Mouse (Mus musculus): Measurements from ENCODE around the gene Mlycd. TPM values are rescaled to one million over a fixed set of nuclear protein-coding genes. Genes with fewer than 3 reads are reported as not detected.

The Mlycd gene
- polyA plus RNA-seq, 1 experiment from 2014 or later, result 15.0 TPM

GRCm38 (mm10) chr8:119413605-119414004, 18.9 kb downstream of the Mlycd start:
- H3K27me3 ChIP-seq (ENCODE audit: control insufficient read depth, insufficient read depth, low read depth, low read length), result no peaks in the 10 kb centered on the region
- ATAC-seq, result no peak
- H3K4me1 ChIP-seq (ENCODE audit: control insufficient read depth, insufficient read depth, low read length), result 0 out of 2 replicates have a peak, but pooled peaks cover 2% of the 10 kb centered on the region
- 85% methylated on average over 10 of the region's 10 CpGs for WGBS
- H3K9me3 ChIP-seq (replicated peaks; ENCODE audit: control insufficient read depth, low read length, poor library complexity, severe bottlenecking), result no peaks in the 10 kb centered on the region
- no peak overlapping the region for H3K4me3 ChIP-seq (ENCODE audit: low read depth, low read length)
- no peak overlapping the region for H3K27ac ChIP-seq (ENCODE audit: low read length)
- peaks cover 25% of the 10 kb centered on the region for H3K36me3 ChIP-seq (ENCODE audit: control insufficient read depth, insufficient read depth, low read length)
- H3K9ac ChIP-seq (ENCODE audit: low read depth, low read length), result no peak overlapping the region
- no peak overlapping the region for H3K4me2 ChIP-seq (ENCODE audit: low read length)

GRCm38 (mm10) chr8:119420318-119420717, 25.6 kb downstream of the Mlycd start:
- no peak for ATAC-seq
- no peaks in the 10 kb centered on the region for H3K27me3 ChIP-seq (ENCODE audit: control insufficient read depth, insufficient read depth, low read depth, low read length)
- no peak overlapping the region for H3K4me2 ChIP-seq (ENCODE audit: low read length)

DNA sequence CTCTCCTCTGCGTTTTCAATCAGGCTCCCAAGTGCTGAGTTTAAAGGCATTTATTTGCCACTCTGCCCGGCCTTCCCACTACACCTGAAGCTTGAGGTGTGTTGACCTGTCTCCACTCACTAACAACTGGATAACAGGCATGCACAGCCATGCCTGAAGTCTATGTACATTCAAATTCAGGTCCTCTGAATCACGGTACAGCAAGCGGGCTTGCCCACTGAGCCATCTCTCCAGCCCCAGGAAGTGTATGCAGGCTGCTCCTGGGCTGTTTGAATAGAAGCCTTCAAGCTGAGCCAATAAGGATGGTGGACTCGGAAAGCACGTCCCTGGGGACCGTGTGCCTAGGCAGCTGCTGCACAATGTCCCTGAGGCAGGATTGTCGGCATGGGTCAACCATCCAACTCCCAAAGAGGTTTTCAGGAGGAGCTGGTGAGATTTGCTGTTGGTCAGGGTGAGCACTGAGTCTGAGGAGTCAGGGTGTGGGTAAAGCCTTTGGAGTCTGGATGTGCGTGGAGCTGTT, 27.0 kb downstream of the Mlycd start:
- ATAC-seq, result no peak
- WGBS, result 51% methylated on average over 9 of the region's 9 CpGs

More at GRCm38 (mm10) chr8:119420318-119420717, 25.6 kb downstream of the Mlycd start:
- Histone ChIP-seq H3K36me3 (ENCODE audit: control insufficient read depth, insufficient read depth, low read length) (no peaks in the 10 kb centered on the region), H3K4me3 (ENCODE audit: low read depth, low read length) (no peak overlapping the region), H3K4me1 (ENCODE audit: control insufficient read depth, insufficient read depth, low read length) (no peaks in the 10 kb centered on the region), H3K9me3 (replicated peaks; ENCODE audit: control insufficient read depth, low read length, poor library complexity, severe bottlenecking) (no peaks in the 10 kb centered on the region), H3K27ac (ENCODE audit: low read length) (no peak overlapping the region), H3K9ac (ENCODE audit: low read depth, low read length) (no peak overlapping the region)
- 70% methylated on average over 7 of the region's 7 CpGs for WGBS

DNA sequence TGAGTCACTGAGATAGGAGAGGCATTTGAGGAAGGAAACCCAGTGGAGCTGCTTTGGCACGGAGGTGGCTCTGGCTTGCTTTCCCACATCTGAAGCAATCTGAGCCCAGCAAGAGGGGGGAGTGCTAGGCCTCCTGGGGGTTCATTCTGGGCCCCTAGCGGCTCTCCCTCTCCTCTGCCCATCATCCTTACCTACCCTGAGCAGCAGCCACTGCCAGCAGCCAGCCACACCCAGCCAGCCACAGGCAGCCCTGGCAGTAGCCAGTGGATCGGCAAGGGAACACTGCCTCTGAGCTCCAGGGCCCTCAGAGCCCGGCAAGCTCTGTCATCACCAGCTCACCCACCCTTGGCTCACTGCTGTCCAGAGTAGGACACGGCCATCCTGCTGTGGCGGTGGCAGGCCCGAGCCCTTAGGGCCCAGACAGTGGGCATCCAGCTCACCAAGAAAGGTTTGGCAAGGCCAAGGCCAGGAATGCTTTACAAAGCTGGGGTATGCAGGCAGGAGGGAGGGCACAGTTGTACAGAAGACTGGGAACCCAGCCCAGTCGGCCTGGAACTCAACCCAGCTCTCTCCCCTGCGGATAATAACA, 27.5 kb downstream of the Mlycd start:
- 59% methylated on average over 9 of the region's 9 CpGs for WGBS

More for the DNA sequence above, 27.0 kb downstream of the Mlycd start:
- Histone ChIP-seq H3K9me3 (replicated peaks; ENCODE audit: control insufficient read depth, low read length, poor library complexity, severe bottlenecking) (no peaks in the 10 kb centered on the region), H3K4me2 (ENCODE audit: low read length) (no peak overlapping the region), H3K27me3 (ENCODE audit: control insufficient read depth, insufficient read depth, low read depth, low read length) (no peaks in the 10 kb centered on the region), H3K4me3 (ENCODE audit: low read depth, low read length) (no peak overlapping the region), H3K4me1 (ENCODE audit: control insufficient read depth, insufficient read depth, low read length) (no peaks in the 10 kb centered on the region), H3K27ac (ENCODE audit: low read length) (no peak overlapping the region), H3K36me3 (ENCODE audit: control insufficient read depth, insufficient read depth, low read length) (no peaks in the 10 kb centered on the region), H3K9ac (ENCODE audit: low read depth, low read length) (no peak overlapping the region)

GRCm38 (mm10) chr8:119423631-119424141, 29.0 kb downstream of the Mlycd start:
- H3K9me3 ChIP-seq (replicated peaks; ENCODE audit: control insufficient read depth, low read length, poor library complexity, severe bottlenecking), result no peaks in the 10 kb centered on the region
- no peaks in the 10 kb centered on the region for H3K36me3 ChIP-seq (ENCODE audit: control insufficient read depth, insufficient read depth, low read length)
- no peaks in the 10 kb centered on the region for H3K4me1 ChIP-seq (ENCODE audit: control insufficient read depth, insufficient read depth, low read length)
- H3K9ac ChIP-seq (ENCODE audit: low read depth, low read length), result no peak overlapping the region
- H3K27ac ChIP-seq (ENCODE audit: low read length), result no peak overlapping the region
- WGBS, result 74% methylated on average over 9 of the region's 9 CpGs
- ATAC-seq, result no peak
- no peak overlapping the region for H3K4me3 ChIP-seq (ENCODE audit: low read depth, low read length)
- no peak overlapping the region for H3K4me2 ChIP-seq (ENCODE audit: low read length)
- H3K27me3 ChIP-seq (ENCODE audit: control insufficient read depth, insufficient read depth, low read depth, low read length), result no peaks in the 10 kb centered on the region

More for the DNA sequence above, 27.5 kb downstream of the Mlycd start:
- H3K4me2 ChIP-seq (ENCODE audit: low read length), result no peak overlapping the region
- H3K27me3 ChIP-seq (ENCODE audit: control insufficient read depth, insufficient read depth, low read depth, low read length), result no peaks in the 10 kb centered on the region
- H3K4me3 ChIP-seq (ENCODE audit: low read depth, low read length), result no peak overlapping the region
- H3K9ac ChIP-seq (ENCODE audit: low read depth, low read length), result no peak overlapping the region
- no peak for ATAC-seq
- no peaks in the 10 kb centered on the region for H3K9me3 ChIP-seq (replicated peaks; ENCODE audit: control insufficient read depth, low read length, poor library complexity, severe bottlenecking)
- no peaks in the 10 kb centered on the region for H3K36me3 ChIP-seq (ENCODE audit: control insufficient read depth, insufficient read depth, low read length)
- H3K4me1 ChIP-seq (ENCODE audit: control insufficient read depth, insufficient read depth, low read length), result no peaks in the 10 kb centered on the region
- H3K27ac ChIP-seq (ENCODE audit: low read length), result no peak overlapping the region

GRCm38 (mm10) chr8:119424199-119424733, 29.6 kb downstream of the Mlycd start:
- Histone ChIP-seq H3K4me3 (ENCODE audit: low read depth, low read length) (no peak overlapping the region), H3K4me1 (ENCODE audit: control insufficient read depth, insufficient read depth, low read length) (no peaks in the 10 kb centered on the region), H3K9me3 (replicated peaks; ENCODE audit: control insufficient read depth, low read length, poor library complexity, severe bottlenecking) (no peaks in the 10 kb centered on the region), H3K36me3 (ENCODE audit: control insufficient read depth, insufficient read depth, low read length) (no peaks in the 10 kb centered on the region), H3K27me3 (ENCODE audit: control insufficient read depth, insufficient read depth, low read depth, low read length) (no peaks in the 10 kb centered on the region), H3K4me2 (ENCODE audit: low read length) (no peak overlapping the region), H3K27ac (ENCODE audit: low read length) (no peak overlapping the region), H3K9ac (ENCODE audit: low read depth, low read length) (no peak overlapping the region)
- WGBS, result 90% methylated on average over 10 of the region's 10 CpGs
- no peak for ATAC-seq

DNA sequence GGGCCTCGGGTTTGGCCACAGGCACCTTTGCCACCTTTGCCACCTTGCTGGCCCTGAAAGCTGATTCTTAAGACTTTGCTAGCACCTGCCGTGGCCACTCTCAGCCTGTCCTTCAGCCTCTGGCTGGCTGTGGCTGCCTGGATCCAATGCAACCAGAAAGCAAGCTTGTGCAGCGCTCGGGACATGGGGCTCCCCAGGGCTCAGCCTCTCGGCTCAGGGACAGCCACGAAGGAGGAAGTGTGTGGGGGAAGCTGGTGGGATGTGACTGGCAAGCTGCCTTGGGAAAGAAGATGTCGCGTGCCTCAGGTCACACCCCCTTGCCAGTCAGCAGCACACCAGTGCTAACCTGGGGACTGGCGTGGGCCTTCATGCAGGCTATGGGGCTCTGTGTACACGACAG, 30.1 kb downstream of the Mlycd start:
- Histone ChIP-seq H3K9ac (ENCODE audit: low read depth, low read length) (no peak overlapping the region), H3K4me1 (ENCODE audit: control insufficient read depth, insufficient read depth, low read length) (no peaks in the 10 kb centered on the region), H3K27me3 (ENCODE audit: control insufficient read depth, insufficient read depth, low read depth, low read length) (no peaks in the 10 kb centered on the region), H3K4me3 (ENCODE audit: low read depth, low read length) (no peak overlapping the region), H3K4me2 (ENCODE audit: low read length) (no peak overlapping the region), H3K27ac (ENCODE audit: low read length) (no peak overlapping the region), H3K36me3 (ENCODE audit: control insufficient read depth, insufficient read depth, low read length) (no peaks in the 10 kb centered on the region), H3K9me3 (replicated peaks; ENCODE audit: control insufficient read depth, low read length, poor library complexity, severe bottlenecking) (no peaks in the 10 kb centered on the region)
- WGBS, result 86% methylated on average over 10 of the region's 10 CpGs
- no peak for ATAC-seq

- Histone ChIP-seq H3K9ac (ENCODE audit: low read depth, low read length) (no peak overlapping the region), H3K9me3 (replicated peaks; ENCODE audit: control insufficient read depth, low read length, poor library complexity, severe bottlenecking) (no peaks in the 10 kb centered on the region), H3K4me1 (ENCODE audit: control insufficient read depth, insufficient read depth, low read length) (no peaks in the 10 kb centered on the region), H3K4me3 (ENCODE audit: low read depth, low read length) (no peak overlapping the region), H3K27me3 (ENCODE audit: control insufficient read depth, insufficient read depth, low read depth, low read length) (no peaks in the 10 kb centered on the region), H3K4me2 (ENCODE audit: low read length) (no peak overlapping the region), H3K36me3 (ENCODE audit: control insufficient read depth, insufficient read depth, low read length) (no peaks in the 10 kb centered on the region), H3K27ac (ENCODE audit: low read length) (no peak overlapping the region)
- WGBS, result 89% methylated on average over 10 of the region's 10 CpGs
- no peak for ATAC-seq
Measured at GRCm38 (mm10) chr8:119425533-119425932, 30.9 kb downstream of the Mlycd start.

DNA sequence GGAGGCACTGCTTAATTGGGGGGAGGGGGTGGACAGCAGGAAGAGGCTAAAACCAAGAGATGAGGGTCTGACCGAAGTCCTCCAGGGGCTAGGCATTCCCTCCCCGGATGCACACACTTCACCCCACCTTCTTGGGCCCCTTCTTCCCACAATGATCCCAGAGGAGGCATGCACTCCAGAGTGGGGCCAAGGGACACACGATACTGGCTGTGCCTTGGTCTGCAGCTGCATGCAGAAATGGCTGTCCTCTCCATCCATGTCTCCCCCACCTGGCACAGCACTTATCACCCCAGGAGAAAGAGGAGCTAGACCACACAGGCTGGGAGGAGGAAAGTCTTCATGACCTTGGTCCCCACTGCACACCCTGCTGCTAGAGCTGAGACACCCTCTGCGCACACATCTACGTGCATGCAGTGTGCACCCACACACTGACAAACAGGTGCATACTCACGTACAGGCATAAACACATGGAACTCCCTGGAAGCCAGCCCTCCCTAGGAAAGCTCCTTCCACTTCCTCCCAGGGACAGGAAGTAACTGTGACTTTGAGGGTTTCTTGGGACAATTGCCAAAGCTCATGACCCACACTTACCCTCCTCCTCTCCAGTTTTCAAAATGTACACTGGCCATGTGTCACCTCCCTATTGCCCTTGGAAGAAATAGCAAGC, 31.5 kb downstream of the Mlycd start:
- peak overlapping the region; percentile 18; the same call in 1 of the 2 replicates for H3K27ac ChIP-seq (ENCODE audit: low read length)
- whole genome bisulfite sequencing, result 81% methylated on average over 6 of the region's 6 CpGs
- H3K36me3 ChIP-seq (ENCODE audit: control insufficient read depth, insufficient read depth, low read length), result no peaks in the 10 kb centered on the region
- H3K9ac ChIP-seq (ENCODE audit: low read depth, low read length), result no peak overlapping the region
- no peaks in the 10 kb centered on the region for H3K27me3 ChIP-seq (ENCODE audit: control insufficient read depth, insufficient read depth, low read depth, low read length)
- H3K4me3 ChIP-seq (ENCODE audit: low read depth, low read length), result no peak overlapping the region
- ATAC-seq, result no peak
- no peaks in the 10 kb centered on the region for H3K4me1 ChIP-seq (ENCODE audit: control insufficient read depth, insufficient read depth, low read length)
- H3K4me2 ChIP-seq (ENCODE audit: low read length), result no peak overlapping the region
- H3K9me3 ChIP-seq (replicated peaks; ENCODE audit: control insufficient read depth, low read length, poor library complexity, severe bottlenecking), result no peaks in the 10 kb centered on the region
